Mouse (Mus musculus) frontal cortex, postnatal 25 days (tissue): ENCODE results near the gene Slc44a3.

Source experiments
- DNase-seq, 2 experiments: peaks; one replicate each; pipeline ENCODE4 v3.0.0; 2022; ENCODE audit warnings: low spot score in 2 of 2

Gene Slc44a3

GRCm38 (mm10) chr3:121460473-121461193 lies 71.6 kb downstream of the Slc44a3 start:
- no peak for DNase-seq

- no peak for DNase-seq
Measured at GRCm38 (mm10) chr3:121458545-121459492, 73.4 kb downstream of the Slc44a3 start.

DNA sequence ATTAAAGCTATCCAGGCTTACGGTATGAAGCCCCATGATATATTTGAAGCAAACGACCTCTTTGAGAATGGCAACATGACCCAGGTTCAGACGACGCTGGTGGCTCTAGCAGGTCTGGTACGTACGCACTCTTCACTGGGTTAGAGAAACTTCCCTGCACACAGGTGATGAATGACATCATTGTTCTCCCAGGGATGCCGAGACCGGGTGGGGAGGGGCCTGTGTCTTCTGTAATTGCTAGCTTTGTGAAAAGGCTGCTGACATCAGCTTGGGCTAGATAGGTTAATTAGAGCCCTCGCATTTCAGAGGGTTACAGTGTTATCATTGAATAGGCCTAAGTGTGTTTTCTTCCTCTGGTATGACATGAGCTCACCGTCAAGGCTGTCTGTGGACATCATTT lies 80.8 kb downstream of the Slc44a3 start:
- no peak for DNase-seq

DNA sequence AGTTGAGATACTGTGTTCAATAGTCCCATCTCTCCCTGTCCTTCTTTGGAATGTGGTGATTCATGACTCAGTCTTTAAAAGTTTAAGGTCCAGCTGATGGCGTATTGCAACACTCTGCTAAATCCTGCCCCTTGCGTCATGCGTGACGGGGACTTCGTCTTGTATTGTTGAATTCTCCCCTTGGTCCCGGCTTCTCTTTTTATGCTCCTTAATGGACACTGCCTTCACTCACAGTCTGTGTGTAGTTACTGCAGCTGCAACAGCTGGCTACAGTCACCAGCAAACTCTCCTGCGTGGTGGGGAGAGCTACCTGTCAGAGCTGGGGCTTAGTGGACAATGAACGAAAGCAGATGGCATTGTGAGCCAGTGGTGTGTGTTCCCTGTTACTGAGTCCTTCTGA lies 82.7 kb downstream of the Slc44a3 start:
- no peak for DNase-seq

DNA sequence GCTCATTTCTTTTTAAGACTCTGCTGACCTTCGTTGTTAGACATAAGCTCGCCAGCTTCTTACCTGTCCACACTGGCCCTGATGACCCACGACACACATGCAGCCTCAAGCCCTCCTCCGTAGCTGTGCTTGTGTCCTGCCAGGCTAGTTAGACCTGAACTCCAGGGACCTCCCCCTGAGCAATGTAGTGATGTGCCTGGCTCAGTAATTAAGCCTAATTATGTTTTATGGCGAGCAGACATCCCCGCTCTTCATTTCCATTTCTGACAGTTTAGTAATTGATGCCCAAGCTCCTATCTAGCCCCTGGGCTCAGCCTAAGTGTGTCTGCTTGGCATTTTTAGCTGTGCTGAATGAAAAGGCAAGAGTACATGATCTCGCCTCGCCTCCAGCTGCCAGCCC lies 83.6 kb downstream of the Slc44a3 start:
- no peak for DNase-seq

GRCm38 (mm10) chr3:121448029-121448468 lies 84.2 kb downstream of the Slc44a3 start:
- no peak for DNase-seq

- no peak for DNase-seq
Measured at GRCm38 (mm10) chr3:121446454-121446853, 85.8 kb downstream of the Slc44a3 start.

- DNase-seq, result no peak
Measured at GRCm38 (mm10) chr3:121444414-121444813, 87.8 kb downstream of the Slc44a3 start.

GRCm38 (mm10) chr3:121443861-121444271 lies 88.3 kb downstream of the Slc44a3 start:
- no peak for DNase-seq

GRCm38 (mm10) chr3:121442288-121442687 lies 89.9 kb downstream of the Slc44a3 start:
- no peak for DNase-seq

DNA sequence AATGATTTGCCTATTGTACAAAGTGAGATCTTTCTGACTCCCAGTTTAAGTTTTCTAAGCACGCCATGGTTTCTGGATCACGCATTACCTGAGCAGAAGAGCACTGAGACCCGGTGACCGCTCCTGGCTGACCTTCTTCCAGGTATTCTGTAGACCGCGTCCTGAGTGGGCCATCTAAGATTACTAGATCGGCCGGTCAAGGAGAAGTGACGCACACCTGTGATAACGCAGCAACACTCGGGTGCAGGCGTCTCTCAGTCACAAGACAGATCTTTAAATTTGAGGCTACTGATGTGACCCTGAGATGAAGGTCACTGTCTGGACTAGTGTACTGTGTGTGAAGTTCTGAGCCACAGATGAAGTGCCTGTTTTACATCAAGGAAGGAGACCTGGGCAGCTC lies 90.7 kb downstream of the Slc44a3 start:
- DNase-seq, result no peak

DNA sequence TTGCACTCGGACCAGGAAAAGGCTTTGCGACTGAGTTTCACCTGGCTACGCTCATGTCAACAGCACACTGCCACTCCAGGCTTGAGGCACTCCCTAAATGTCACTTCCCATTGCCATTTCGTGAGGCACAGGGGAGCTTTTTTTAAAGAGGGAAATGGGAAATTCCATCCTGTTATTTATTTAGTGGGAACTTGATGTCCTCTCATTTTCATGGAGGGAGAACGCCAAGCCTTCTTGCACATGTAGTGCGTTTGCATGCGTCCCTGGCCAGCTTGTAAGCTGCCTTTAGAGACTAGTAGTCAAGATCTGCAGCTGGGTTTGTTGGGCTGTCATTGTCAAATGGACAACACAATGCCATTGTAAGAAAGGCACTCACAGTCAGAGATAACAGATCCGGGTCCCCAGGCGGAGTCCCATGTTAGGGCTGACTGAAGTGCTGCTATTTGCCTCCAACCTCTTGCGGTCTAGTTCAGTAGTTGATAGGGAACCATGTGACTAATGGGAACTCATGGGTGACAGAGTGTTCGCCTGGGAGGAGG lies 92.5 kb downstream of the Slc44a3 start:
- no peak for DNase-seq

DNA sequence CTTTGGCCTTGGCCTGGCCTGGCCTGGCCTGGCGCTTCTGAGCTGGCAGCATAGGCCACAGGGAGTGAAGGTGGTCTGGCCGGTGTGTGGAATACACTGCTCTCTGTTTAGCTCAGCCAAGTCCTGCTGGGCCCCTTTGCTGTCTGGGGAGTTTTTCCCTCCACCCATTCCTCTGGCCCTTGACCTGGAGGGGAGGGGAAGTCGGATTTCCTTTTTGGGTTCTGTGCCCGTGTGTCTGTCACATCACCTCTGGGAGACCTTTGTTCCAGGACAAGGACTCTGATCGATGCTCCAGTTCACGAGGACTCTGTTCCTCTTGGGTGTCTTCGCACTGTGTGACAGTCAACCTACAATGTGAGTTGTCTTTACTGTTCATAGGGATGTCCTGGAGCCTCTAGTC lies 94.2 kb downstream of the Slc44a3 start:
- DNase-seq, result no peak

- DNase-seq, result no peak
Measured at GRCm38 (mm10) chr3:121437070-121437469, 95.1 kb downstream of the Slc44a3 start.

GRCm38 (mm10) chr3:121435296-121435695 lies 96.9 kb downstream of the Slc44a3 start:
- DNase-seq, result no peak

- DNase-seq, result no peak
Measured at GRCm38 (mm10) chr3:121433968-121434533, 98.2 kb downstream of the Slc44a3 start.

DNA sequence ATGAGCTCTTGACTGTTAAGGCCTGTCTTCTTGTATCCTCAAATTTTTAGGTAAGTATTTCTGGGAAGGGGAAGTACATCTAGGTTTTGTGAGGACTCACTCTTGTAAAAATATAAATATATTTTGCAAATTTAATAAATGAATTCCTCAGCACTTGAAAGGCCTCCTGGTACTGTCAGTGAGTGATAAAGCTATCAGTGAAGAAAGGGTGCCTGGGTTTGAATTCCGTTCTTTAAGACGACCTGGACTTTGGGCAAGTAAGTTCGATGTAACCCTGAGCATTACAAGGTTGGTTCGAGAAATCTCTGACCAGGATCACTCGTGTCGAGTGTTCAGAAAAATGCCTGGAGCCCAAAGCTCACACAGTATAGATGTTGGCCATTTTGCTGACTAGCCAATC lies 98.8 kb downstream of the Slc44a3 start:
- no peak for DNase-seq

DNA sequence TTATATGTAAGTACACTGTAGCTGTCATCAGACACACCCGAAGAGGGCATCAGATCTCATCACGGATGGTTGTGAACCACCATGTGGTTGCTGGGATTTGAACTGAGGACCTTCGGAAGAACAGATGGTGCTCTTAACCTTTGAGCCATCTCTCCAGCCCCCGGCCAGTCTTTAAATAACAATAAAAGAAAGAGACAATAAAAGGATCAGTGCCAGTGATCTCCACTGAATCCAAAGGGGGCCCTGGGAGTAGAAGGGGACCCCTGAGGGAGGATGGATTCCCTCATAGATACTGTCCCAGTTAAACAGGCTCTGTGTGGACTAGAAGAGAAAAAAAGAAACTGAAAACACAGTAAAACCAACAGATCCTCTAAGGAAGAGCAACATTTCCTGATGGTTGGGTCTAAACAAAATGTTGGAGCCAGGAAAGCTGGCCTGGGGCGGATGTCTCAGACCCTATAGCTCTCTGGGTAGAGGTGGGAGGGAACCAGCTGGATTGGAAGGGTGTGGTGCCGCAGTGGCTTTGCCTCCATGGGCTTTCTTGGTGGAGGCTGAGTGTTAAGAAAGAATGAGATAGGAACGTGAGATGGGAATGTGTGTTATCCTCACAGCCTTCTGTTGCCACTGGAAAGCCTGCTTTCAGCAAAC lies 101.8 kb downstream of the Slc44a3 start:
- DNase-seq, result no peak

- DNase-seq, result no peak
Measured at GRCm38 (mm10) chr3:121429469-121429868, 102.7 kb downstream of the Slc44a3 start.

DNA sequence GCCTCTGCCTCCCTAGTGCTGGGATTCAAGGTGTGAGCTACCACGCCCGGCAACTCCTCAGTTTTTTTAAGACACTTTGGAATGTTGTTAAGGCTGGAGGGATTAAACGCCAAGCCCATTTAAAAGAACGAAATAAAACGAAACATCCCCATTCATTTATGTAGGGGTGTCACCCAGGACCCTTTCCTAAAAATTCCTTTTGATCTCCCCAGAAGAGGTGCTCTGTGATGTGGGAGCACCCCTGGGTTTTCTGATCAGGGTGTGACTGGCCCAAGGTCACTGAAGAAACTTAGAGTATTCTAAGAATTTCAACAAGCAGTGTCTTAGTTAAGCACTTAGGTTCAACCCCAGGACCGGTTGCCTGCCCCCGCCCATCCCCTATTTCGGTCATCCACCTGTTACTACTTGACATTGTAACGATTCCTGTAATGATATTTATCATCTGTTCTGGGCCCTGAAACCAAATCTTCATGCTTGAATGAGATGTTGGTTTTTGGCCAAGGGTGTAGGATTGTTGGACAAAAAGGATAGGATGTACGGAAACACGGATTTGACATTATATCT lies 103.4 kb downstream of the Slc44a3 start:
- no peak for DNase-seq

DNA sequence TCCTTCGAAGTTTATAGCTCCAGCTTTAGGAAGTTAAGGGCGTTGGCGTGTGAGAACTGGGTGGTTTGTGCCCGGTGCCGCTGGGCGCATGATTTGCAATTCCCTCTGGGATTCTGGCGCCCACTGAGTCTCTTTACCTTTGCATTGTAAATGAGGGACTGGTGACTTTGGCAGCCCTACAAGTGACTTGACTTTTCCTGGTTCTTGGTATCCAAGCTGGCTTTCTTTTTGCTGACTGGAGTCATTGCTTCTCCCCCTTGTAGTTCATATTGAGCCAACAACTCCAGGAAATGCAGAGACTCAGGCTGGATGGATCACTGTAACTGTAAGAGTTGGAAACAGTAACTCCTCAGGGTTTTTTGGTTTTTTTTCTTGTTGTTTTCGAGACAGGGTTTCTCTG lies 104.0 kb downstream of the Slc44a3 start:
- no peak for DNase-seq
